Mouse (Mus musculus): ENCODE measurements around the gene Il9.
A peak's percentile ranks its signal among the peaks of the same experiment; 100 is the strongest.

Gene Il9

GRCm38 (mm10) chr13:56468536-56468935 lies 13.5 kb downstream of the Il9 start:
- no peak for DNase-seq

- no peak for DNase-seq
These were observed 14.3 kb downstream of the Il9 start for GRCm38 (mm10) chr13:56467786-56468185.

DNA sequence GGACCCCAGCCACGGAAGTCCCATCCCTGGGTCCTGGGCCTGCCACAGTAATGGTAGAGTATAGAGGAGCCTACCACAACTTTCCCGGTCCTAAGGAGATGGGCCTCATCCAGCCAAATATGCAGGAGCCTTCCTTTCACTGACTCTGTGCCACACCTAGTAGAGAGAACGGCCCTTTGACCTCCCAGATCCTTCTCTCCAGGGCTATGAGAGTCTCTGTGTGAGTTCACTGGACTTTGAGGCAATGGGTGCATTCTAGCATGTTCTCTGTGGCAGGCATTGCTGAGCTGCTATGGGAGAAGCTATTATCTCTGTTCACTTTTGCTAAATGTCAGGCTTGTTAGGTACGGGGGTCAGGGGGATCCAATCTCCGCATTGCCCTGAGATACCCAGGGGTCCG lies 18.3 kb downstream of the Il9 start:
- DNase-seq: no peak

- DNase-seq: no peak
These were observed 18.8 kb downstream of the Il9 start for GRCm38 (mm10) chr13:56463261-56463660.

DNA sequence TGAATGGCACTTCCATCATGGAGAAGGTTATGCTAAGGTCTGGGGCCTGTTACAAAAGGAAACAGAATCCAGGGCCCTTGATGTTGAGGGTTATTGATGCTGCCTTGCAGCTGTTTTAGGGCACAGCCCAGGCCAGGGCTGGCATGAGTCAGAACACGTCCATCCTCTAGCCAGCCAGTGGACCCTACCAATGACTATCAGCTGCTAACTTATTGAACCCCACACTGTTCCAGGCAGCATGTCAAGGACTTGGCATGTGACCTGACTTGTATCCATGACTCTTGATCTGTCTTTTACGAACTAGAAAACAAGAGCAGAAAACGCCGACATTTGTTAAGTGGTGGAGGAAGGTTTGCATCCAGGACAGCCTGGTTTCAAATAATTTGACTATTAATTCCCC lies 19.3 kb downstream of the Il9 start:
- no peak for DNase-seq

DNA sequence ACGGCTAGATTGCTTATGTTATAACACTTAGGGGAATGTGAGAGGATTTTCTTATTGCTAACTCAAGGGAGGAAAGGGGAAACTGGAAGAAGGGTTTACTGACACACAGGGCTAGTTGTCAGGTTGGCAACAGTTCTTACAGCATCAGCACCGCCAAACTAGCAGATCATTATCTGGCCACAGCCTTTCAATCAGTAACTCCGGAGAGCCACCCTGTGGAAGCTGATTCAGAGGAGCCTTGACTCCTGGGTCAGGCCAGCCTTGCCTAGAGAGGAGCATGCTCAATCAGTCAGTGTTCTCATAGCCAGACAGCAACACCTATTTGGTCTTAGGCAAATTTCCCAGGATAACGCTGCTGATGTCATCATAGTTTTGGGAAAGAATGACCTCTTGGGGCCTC lies 20.6 kb downstream of the Il9 start:
- no peak for DNase-seq

- no peak for DNase-seq
These were observed 24.0 kb downstream of the Il9 start for GRCm38 (mm10) chr13:56458001-56458400.

- no peak for DNase-seq
These were observed 32.0 kb downstream of the Il9 start for GRCm38 (mm10) chr13:56450035-56450434.

- no peak for DNase-seq
These were observed 32.6 kb downstream of the Il9 start for GRCm38 (mm10) chr13:56449239-56450030.

- no peak for DNase-seq
These were observed 37.0 kb downstream of the Il9 start for GRCm38 (mm10) chr13:56444996-56445395.

DNA sequence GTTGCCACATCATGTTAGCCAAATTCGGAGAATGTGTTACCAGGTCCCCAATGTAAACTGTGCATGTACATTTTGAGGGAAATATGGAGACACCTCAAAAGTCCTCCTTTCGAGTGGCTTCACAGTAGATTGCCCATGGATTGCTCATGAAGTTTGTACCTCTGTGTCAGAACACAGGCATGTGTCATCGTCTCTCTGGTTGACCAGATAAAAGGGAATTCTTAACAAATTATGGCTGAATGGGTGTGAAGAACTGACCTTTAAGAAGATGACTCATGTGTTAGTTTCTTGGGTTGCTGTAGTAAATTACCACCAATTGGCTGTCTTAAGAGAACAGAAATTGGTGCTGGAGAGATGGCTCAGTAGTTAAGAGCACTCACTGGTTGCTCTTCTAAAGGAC lies 37.9 kb downstream of the Il9 start:
- DNase-seq: no peak

GRCm38 (mm10) chr13:56443411-56443810 lies 38.6 kb downstream of the Il9 start:
- no peak for DNase-seq

- DNase-seq: no peak
These were observed 43.6 kb downstream of the Il9 start, which contains the start of gene Slc25a48 for GRCm38 (mm10) chr13:56438211-56439075. Gene Slc25a48, plus strand, starts transcription at chr13:56438355.

GRCm38 (mm10) chr13:56435615-56436287 lies 46.3 kb downstream of the Il9 start:
- DNase-seq: no peak

DNA sequence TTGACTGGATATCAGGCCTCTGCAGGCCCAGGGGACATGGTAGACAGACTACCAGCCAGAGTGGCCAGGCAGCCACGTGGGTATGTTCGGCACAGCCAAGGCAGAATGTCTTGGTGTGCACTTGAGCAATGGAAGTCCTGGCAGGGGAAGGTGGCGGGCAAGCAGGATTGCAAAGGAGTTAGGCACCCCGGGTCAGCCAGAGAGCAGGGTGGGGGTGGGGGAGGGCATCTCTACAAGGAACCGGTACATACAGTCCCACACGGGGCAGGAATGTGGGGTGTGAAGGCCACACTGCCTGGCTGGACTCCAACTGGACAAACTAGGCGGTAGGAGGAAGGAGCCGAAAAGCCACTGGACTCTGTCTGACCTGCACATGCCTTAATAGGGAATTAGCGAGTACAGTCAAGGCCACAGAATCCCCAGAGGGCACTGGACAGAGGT lies 47.7 kb downstream of the Il9 start:
- DNase-seq: no peak

- DNase-seq: peak; percentile 52
These were observed 48.6 kb downstream of the Il9 start for GRCm38 (mm10) chr13:56433466-56433865.

DNA sequence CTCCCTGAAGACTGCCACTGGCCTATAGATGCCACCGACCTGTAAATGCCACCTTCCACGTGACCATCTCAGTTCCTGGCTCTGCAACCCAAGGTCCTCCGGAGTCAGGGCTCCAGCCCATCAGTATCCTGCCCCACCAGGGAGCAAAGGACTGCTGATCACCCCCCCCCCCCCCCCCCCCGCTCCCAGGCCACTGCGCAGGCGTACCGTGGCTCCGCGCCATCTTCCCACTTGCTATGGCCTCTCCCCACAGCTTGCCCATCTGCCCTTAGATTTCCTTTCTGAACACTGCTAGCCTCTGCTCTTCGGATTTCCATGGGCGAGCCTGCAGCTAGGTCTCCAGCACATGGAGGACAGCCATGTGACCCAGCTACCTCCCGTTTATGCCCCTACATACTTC lies 49.5 kb downstream of the Il9 start:
- DNase-seq: no peak
